Mouse (Mus musculus): ENCODE measurements around the gene Dennd2c. TPM values are rescaled to one million over a fixed set of nuclear protein-coding genes. Genes with fewer than 3 reads are reported as not detected.

Dennd2c gene
- polyA plus RNA-seq, 1 experiment = 0.15 TPM

DNA sequence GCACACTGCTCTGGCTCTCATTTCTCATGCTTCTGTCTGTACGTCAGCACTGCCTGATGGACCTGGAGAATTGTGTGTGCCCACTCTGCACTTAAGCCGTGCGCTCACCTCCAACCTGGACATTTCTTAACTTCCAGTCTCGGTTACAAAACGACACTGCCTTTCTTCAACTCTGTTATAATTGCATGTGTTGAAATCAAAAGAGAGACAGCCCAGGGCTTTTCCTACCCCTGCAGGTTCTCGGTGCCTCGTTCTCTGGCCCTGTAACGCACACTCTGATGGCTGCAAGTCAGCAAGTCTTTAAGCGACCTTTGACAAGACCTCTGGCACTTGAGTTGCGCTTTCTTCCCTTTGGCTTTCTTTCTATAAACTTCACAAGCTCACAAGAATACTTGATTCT lies 40.0 kb downstream of the Dennd2c start:
- Histone ChIP-seq H3K27ac (ENCODE audit: insufficient read depth, low read depth, low read length) (no peak overlapping the region), H3K4me3 (ENCODE audit: low read depth, low read length) (no peak overlapping the region), H3K27me3 (ENCODE audit: control insufficient read depth, insufficient read depth, low read length) (no peaks in the 10 kb centered on the region), H3K4me1 (ENCODE audit: control insufficient read depth, insufficient read depth, insufficient read length, low read length) (no peaks in the 10 kb centered on the region), H3K36me3 (ENCODE audit: control insufficient read depth, insufficient read depth, low read length) (no peaks in the 10 kb centered on the region)
- 90% methylated on average over 10 of the region's 10 CpGs for WGBS
- TF ChIP-seq POLR2A (IDR thresholded peaks at IDR 0.05; ENCODE audit: low read depth, low read length) (no peak), CTCF (IDR thresholded peaks at IDR 0.05; ENCODE audit: extremely low read depth, insufficient read length, insufficient replicate concordance, low read depth, low read length) (no peak)

DNA sequence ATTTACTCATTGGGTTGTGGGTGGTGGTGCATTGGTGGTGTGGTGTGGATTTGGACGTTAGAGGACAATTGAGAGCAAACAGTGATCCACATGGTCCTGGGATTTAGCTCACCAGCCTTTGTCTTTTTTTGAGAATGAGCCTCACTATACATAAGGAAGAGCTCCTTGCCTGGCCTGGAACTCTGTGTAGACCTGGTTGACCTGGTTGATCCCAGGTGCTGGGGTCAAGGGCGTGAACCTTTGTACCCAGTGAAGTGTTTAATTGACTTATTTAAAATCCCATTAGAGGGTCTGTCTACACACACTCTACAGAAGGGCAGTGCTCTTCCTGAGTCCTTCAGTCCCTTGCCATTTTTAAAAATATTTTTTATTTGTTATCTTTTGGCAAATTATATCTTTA lies 42.9 kb downstream of the Dennd2c start:
- no peak overlapping the region for H3K4me3 ChIP-seq (ENCODE audit: low read depth, low read length)
- 85% methylated on average over 2 of the region's 2 CpGs for WGBS

DNA sequence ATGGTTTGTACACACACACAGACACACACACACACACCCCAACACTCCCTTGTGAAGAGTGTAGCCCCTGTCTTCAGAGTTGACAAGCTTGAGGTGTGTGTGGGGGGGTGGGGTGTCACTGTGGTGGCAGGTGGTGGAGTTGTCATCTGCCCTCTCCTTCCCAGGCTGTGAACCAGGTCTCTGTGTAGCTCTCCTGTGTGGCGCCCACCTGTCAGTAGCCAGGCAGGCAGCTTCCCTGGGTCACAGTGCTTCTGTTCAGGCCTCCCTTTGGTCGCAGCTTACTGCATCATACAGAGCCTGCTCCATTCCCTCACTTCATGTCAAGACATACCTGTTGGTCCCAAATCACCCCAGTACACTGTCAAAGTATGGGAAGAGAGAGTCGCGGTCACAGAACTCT lies 43.4 kb downstream of the Dennd2c start:
- no peak overlapping the region for H3K27ac ChIP-seq (ENCODE audit: insufficient read depth, low read depth, low read length)
- H3K27me3 ChIP-seq (ENCODE audit: control insufficient read depth, insufficient read depth, low read length) = no peaks in the 10 kb centered on the region
- no peak overlapping the region for H3K4me3 ChIP-seq (ENCODE audit: low read depth, low read length)
- no peak for TF ChIP-seq POLR2A (IDR thresholded peaks at IDR 0.05; ENCODE audit: low read depth, low read length)
- no peak for TF ChIP-seq CTCF (IDR thresholded peaks at IDR 0.05; ENCODE audit: extremely low read depth, insufficient read length, insufficient replicate concordance, low read depth, low read length)
- H3K4me1 ChIP-seq (ENCODE audit: control insufficient read depth, insufficient read depth, insufficient read length, low read length) = no peaks in the 10 kb centered on the region
- H3K36me3 ChIP-seq (ENCODE audit: control insufficient read depth, insufficient read depth, low read length) = no peaks in the 10 kb centered on the region
- WGBS = 85% methylated on average over 4 of the region's 4 CpGs

More for the DNA sequence above, 42.9 kb downstream of the Dennd2c start:
- Histone ChIP-seq H3K27ac (ENCODE audit: insufficient read depth, low read depth, low read length) (no peak overlapping the region), H3K4me1 (ENCODE audit: control insufficient read depth, insufficient read depth, insufficient read length, low read length) (no peaks in the 10 kb centered on the region), H3K27me3 (ENCODE audit: control insufficient read depth, insufficient read depth, low read length) (no peaks in the 10 kb centered on the region), H3K36me3 (ENCODE audit: control insufficient read depth, insufficient read depth, low read length) (no peaks in the 10 kb centered on the region)
- TF ChIP-seq CTCF (IDR thresholded peaks at IDR 0.05; ENCODE audit: extremely low read depth, insufficient read length, insufficient replicate concordance, low read depth, low read length) (no peak), POLR2A (IDR thresholded peaks at IDR 0.05; ENCODE audit: low read depth, low read length) (no peak)

DNA sequence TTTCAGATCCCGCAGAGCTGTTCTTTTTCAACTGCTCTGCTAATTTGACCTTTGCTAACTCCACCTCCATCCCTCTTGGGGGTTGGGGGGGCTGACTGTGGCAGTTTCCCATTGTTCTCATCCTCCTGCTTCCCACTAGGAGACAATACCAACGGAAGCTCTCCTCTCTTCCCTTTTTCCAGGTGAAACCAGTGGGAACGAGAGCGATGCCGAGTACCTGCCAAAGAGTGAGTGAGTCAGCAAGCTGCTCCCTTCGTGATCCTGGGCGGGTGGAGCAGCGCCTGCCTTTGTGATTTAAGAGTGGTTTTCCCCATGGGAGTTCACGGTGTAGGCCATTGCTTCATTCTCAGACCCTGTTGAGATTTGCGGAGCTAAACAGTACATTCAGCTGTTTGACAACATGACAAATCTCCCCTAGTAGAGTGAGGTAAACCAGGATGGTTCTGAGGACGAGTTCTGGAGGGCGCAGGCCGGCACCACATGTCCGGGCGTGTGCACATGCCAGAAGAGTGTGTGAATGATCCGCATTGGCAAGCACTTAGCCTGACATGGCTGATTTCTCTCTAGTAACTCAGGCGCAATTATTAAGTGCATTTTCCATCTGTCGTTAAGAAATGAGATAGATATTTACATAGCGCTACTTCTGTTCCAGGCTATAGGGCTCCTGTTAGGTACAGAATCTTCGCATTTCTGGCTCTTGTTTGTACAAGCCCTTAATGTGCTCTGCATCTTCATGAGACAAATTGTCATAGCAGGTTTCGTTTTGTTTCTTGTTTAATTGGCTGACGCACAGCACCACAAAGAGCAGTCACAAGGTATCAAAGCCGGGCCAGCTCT lies 44.1 kb downstream of the Dennd2c start:
- Histone ChIP-seq H3K36me3 (ENCODE audit: control insufficient read depth, insufficient read depth, low read length) (no peaks in the 10 kb centered on the region), H3K27ac (ENCODE audit: insufficient read depth, low read depth, low read length) (no peak overlapping the region), H3K4me3 (ENCODE audit: low read depth, low read length) (no peak overlapping the region), H3K4me1 (ENCODE audit: control insufficient read depth, insufficient read depth, insufficient read length, low read length) (no peaks in the 10 kb centered on the region), H3K27me3 (ENCODE audit: control insufficient read depth, insufficient read depth, low read length) (no peaks in the 10 kb centered on the region)
- no peak for TF ChIP-seq CTCF (IDR thresholded peaks at IDR 0.05; ENCODE audit: extremely low read depth, insufficient read length, insufficient replicate concordance, low read depth, low read length)
- TF ChIP-seq POLR2A (IDR thresholded peaks at IDR 0.05; ENCODE audit: low read depth, low read length) = no peak
- WGBS = 79% methylated on average over 23 of the region's 23 CpGs

DNA sequence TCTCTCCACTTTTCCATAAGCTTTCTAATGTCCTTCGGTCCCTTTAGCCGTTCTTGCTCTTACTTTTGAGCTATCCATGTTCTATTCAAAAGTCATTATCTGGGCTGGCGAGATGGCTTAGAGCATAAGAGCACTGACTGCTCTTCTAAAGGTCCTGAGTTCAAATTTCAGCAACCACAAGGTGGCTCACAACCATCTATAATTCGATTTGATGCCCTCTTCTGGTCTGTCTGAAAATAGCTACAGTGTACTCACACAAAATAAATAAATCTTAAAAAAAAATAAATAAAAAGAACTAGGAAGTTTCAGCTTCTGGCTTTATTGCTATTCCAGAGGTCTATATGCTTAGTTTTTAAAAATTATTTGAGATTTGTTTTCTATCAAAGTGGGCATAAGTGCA lies 45.4 kb downstream of the Dennd2c start:
- 84% methylated on average over 4 of the region's 4 CpGs for WGBS
- Histone ChIP-seq H3K27ac (ENCODE audit: insufficient read depth, low read depth, low read length) (no peak overlapping the region), H3K27me3 (ENCODE audit: control insufficient read depth, insufficient read depth, low read length) (no peaks in the 10 kb centered on the region), H3K4me3 (ENCODE audit: low read depth, low read length) (no peak overlapping the region), H3K36me3 (ENCODE audit: control insufficient read depth, insufficient read depth, low read length) (no peaks in the 10 kb centered on the region), H3K4me1 (ENCODE audit: control insufficient read depth, insufficient read depth, insufficient read length, low read length) (no peaks in the 10 kb centered on the region)
- TF ChIP-seq POLR2A (IDR thresholded peaks at IDR 0.05; ENCODE audit: low read depth, low read length) = no peak
- no peak for TF ChIP-seq CTCF (IDR thresholded peaks at IDR 0.05; ENCODE audit: extremely low read depth, insufficient read length, insufficient replicate concordance, low read depth, low read length)

DNA sequence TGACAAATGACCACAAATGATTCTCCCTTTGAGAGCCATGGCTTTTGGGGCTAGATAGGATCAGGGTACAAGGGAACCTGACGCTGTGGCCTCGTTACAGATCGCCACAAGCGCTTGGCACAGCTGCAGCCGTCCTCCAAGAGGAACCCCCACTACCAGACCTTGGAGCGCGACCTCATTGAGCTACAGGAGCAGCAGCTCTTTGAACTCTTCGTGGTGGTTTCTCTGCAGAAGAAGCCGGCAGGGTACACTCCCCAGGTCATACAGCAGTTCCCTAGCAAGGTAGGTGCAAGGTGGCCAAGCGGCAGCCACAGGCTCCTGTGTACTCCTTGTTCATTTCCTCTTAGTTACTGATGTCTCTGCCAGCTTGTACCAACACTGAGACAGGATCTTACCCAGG lies 46.5 kb downstream of the Dennd2c start:
- TF ChIP-seq CTCF (IDR thresholded peaks at IDR 0.05; ENCODE audit: extremely low read depth, insufficient read length, insufficient replicate concordance, low read depth, low read length) = no peak
- no peak for TF ChIP-seq POLR2A (IDR thresholded peaks at IDR 0.05; ENCODE audit: low read depth, low read length)
- WGBS = 87% methylated on average over 10 of the region's 10 CpGs
- Histone ChIP-seq H3K27ac (ENCODE audit: insufficient read depth, low read depth, low read length) (no peak overlapping the region), H3K27me3 (ENCODE audit: control insufficient read depth, insufficient read depth, low read length) (no peaks in the 10 kb centered on the region), H3K36me3 (ENCODE audit: control insufficient read depth, insufficient read depth, low read length) (no peaks in the 10 kb centered on the region), H3K4me3 (ENCODE audit: low read depth, low read length) (no peak overlapping the region), H3K4me1 (ENCODE audit: control insufficient read depth, insufficient read depth, insufficient read length, low read length) (no peaks in the 10 kb centered on the region)

DNA sequence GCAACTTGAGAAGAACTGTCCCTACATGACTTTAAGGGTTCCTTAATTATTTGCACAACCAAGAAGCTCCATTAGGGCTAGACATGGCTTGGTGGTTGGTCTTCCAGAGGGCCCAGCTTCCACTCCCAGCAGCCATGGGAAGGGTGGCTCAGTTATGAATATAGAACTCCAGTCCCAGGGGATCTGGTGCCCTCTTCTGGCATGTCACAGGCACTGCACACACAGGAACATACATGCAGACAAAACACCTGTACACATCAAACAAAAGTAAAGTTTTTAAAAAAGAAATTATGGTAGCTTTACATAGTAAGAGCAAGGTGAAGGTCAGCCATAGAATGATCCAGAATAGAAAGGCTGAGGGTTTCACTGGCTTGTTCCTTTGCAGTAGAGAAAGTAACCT lies 51.4 kb downstream of the Dennd2c start:
- Histone ChIP-seq H3K27me3 (ENCODE audit: control insufficient read depth, insufficient read depth, low read length) (no peaks in the 10 kb centered on the region), H3K27ac (ENCODE audit: insufficient read depth, low read depth, low read length) (no peak overlapping the region), H3K36me3 (ENCODE audit: control insufficient read depth, insufficient read depth, low read length) (no peaks in the 10 kb centered on the region), H3K4me1 (ENCODE audit: control insufficient read depth, insufficient read depth, insufficient read length, low read length) (no peaks in the 10 kb centered on the region), H3K4me3 (ENCODE audit: low read depth, low read length) (no peak overlapping the region)
- peak; percentile 8; the same call in 1 of the 2 replicates for TF ChIP-seq CTCF (IDR thresholded peaks at IDR 0.05; ENCODE audit: extremely low read depth, insufficient read length, insufficient replicate concordance, low read depth, low read length)
- TF ChIP-seq POLR2A (IDR thresholded peaks at IDR 0.05; ENCODE audit: low read depth, low read length) = no peak

Data from small intestine, adult 2 months (tissue).